Comparison of ENCODE assay signal across 8 mouse cellular contexts in the genomic region with DNA sequence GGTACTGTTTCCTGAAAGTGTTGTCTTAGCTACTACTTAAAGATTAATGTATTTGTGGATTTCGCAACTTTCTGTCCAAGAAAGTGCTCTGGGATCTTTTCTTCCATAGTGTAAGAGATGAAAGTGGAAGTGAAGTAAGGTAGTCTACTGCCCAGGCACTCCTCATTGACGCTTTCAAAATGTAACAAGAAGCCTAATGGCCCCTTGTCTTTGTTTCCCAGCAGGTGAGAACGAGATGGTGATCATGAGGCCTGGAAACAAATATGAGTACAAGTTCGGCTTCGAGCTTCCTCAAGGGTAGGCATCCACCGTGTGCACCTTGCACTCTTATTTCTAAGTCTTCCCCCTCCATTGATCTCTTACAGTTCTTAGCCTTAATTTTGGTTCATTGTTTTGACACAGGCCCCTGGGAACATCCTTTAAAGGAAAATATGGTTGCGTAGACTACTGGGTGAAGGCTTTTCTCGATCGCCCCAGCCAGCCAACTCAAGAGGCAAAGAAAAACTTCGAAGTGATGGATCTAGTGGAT. TPM values are rescaled to one million over a fixed set of nuclear protein-coding genes. Genes with fewer than 3 reads are reported as not detected.
DNase-seq lines count a peak whose midpoint lies in the region; ATAC-seq and TF ChIP-seq lines count a peak whose summit lies in the region.

No protein-coding gene starts in this region.

- peak overlapping the region; percentile 88 for H3K9ac ChIP-seq in ES-E14 (ENCODE audit: insufficient read depth, low read depth, low read length, poor library complexity, severe bottlenecking)
- H3K9ac ChIP-seq in heart, embryonic 14.5 days (ENCODE audit: low read length): peak overlapping the region; percentile 98
- H3K9ac ChIP-seq in liver, embryonic 13.5 days: peak overlapping the region; percentile 90

- H3K27me3 ChIP-seq in erythroblast, embryonic 14.5 days (ENCODE audit: control insufficient read depth): no peaks in the 10 kb centered on the region
- H3K27me3 ChIP-seq in heart, embryonic 14.5 days (ENCODE audit: control insufficient read depth, insufficient read depth, low read length): no peaks in the 10 kb centered on the region
- no peaks in the 10 kb centered on the region for H3K27me3 ChIP-seq in liver, embryonic 13.5 days

- H3K4me1 ChIP-seq in erythroblast, embryonic 14.5 days (ENCODE audit: control insufficient read depth): peaks cover 43% of the 10 kb centered on the region
- H3K4me1 ChIP-seq in ES-E14 (ENCODE audit: control insufficient read depth in 2 of 2, insufficient read depth in 2 of 2, low read length in 2 of 2, poor library complexity in 1 of 2): peaks cover 0 to 12% of the 10 kb centered on the region in 2 experiments; a peak in 3 of 4 replicates
- H3K4me1 ChIP-seq in heart, embryonic 14.5 days (ENCODE audit: control insufficient read depth in 2 of 2, insufficient read depth in 2 of 2, low read length in 2 of 2): peaks cover 14 to 33% of the 10 kb centered on the region in 2 experiments
- H3K4me1 ChIP-seq in liver, embryonic 13.5 days (replicated peaks): peaks cover 75% of the 10 kb centered on the region

- H3K27ac ChIP-seq in ES-E14 (ENCODE audit: insufficient read depth, low read depth, low read length, poor library complexity, severe bottlenecking): no peak overlapping the region
- H3K27ac ChIP-seq in heart, embryonic 14.5 days (replicated peaks in 1 of 2; ENCODE audit: control insufficient read depth in 1 of 2, insufficient read depth in 1 of 2, low read depth in 2 of 2, low read length in 2 of 2): peak overlapping the region; percentile 96 to 98
- H3K27ac ChIP-seq in liver, embryonic 13.5 days: peak overlapping the region; percentile 87

- in situ Hi-C loops in ES-E14 (cut with MboI; ENCODE audit: low sequenced_read_pairs in 2 of 2, unreplicated experiment in 2 of 2): no loop called here

- H3K9me3 ChIP-seq in erythroblast, embryonic 14.5 days (ENCODE audit: control insufficient read depth, low read length): no peaks in the 10 kb centered on the region
- H3K9me3 ChIP-seq in ES-E14 (ENCODE audit: control insufficient read depth, insufficient read depth, low read depth, low read length): no peaks in the 10 kb centered on the region
- no peaks in the 10 kb centered on the region for H3K9me3 ChIP-seq in heart, embryonic 14.5 days (ENCODE audit: control insufficient read depth, low read length)
- H3K9me3 ChIP-seq in liver, embryonic 13.5 days (replicated peaks): no peaks in the 10 kb centered on the region

- H3K36me3 ChIP-seq in erythroblast, embryonic 14.5 days (ENCODE audit: control insufficient read depth): peaks cover 35% of the 10 kb centered on the region
- peaks cover 28% of the 10 kb centered on the region for H3K36me3 ChIP-seq in ES-E14 (ENCODE audit: control insufficient read depth, insufficient read depth, low read length, poor library complexity, severe bottlenecking)
- peaks cover 33% of the 10 kb centered on the region for H3K36me3 ChIP-seq in heart, embryonic 14.5 days (ENCODE audit: control insufficient read depth, insufficient read depth, low read length)
- peaks cover 24% of the 10 kb centered on the region for H3K36me3 ChIP-seq in liver, embryonic 13.5 days

- H3K4me2 ChIP-seq in heart, embryonic 14.5 days (ENCODE audit: low read length): peak overlapping the region; percentile 85
- H3K4me2 ChIP-seq in liver, embryonic 13.5 days: peak overlapping the region; percentile 86

- ATAC-seq in erythroblast, adult 5-6 weeks (replicated peaks; ENCODE audit: low FRiP score, poor library complexity, severe bottlenecking): no peak
- no peak for ATAC-seq in heart, embryonic 14.5 days (ENCODE audit: insufficient number of reproducible peaks, insufficient read depth, low FRiP score, low read depth)
- ATAC-seq in liver, embryonic 13.5 days (ENCODE audit: low read depth): no peak

- peak overlapping the region; percentile 100 for H3K4me3 ChIP-seq in erythroblast, embryonic 14.5 days (replicated peaks)
- peak overlapping the region; percentile 60 to 89 for H3K4me3 ChIP-seq in ES-E14 (ENCODE audit: insufficient read depth in 1 of 2, low read depth in 1 of 2, low read length in 2 of 2, poor library complexity in 1 of 2, severe bottlenecking in 1 of 2)
- peak overlapping the region; percentile 76 to 94 for H3K4me3 ChIP-seq in heart, embryonic 14.5 days (ENCODE audit: control insufficient read depth in 1 of 2, insufficient read depth in 1 of 2, low read depth in 1 of 2, low read length in 2 of 2)
- H3K4me3 ChIP-seq in liver, embryonic 13.5 days (replicated peaks): peak overlapping the region; percentile 74

- no peak for DNase-seq in ES-E14 (ENCODE audit: low read depth, low spot score)
- no peak for DNase-seq in liver, embryonic 13.5 days
- DNase-seq in urinary bladder, adult 2 months (ENCODE audit: low spot score): no peak
- DNase-seq in left cerebral cortex, postnatal 36 days (ENCODE audit: low spot score in 2 of 2): no peak
- DNase-seq in cerebellum, adult 9-10 months: no peak

- 8% methylated on average over 10 of the region's 10 CpGs for WGBS in heart, embryonic 14.5 days
- WGBS in liver, embryonic 13.5 days (ENCODE audit: insufficient replicate concordance): 12% methylated on average over 10 of the region's 10 CpGs

- intact Hi-C loops in left cerebral cortex, postnatal 36 days (cut with DNase I): no loop called here

TF ChIP-seq in ES-E14, 5 proteins besides CTCF, POLR2A, EP300 and RAD21:
- no peak for TF ChIP-seq HCFC1 (IDR thresholded peaks at IDR 0.05; ENCODE audit: borderline replicate concordance, insufficient read depth, low read length)
- TF ChIP-seq ZNF384 (IDR thresholded peaks at IDR 0.05; ENCODE audit: low read depth, low read length): no peak
- TF ChIP-seq MAFK (IDR thresholded peaks at IDR 0.05; ENCODE audit: insufficient read depth, low read depth, low read length): no peak
- no peak for TF ChIP-seq CHD2 (IDR thresholded peaks at IDR 0.05; ENCODE audit: low read depth, low read length)
- TF ChIP-seq ZC3H11A (IDR thresholded peaks at IDR 0.05; ENCODE audit: borderline replicate concordance, low read depth, low read length): no peak

RNA-seq across cellular contexts. Expression of a gene that starts 1.0 kb away (rescaled TPM):
- 0.76 and 1.4 TPM in 2 replicates for polyA plus RNA-seq in erythroblast, embryonic 14.5 days (2012)
- total RNA-seq in erythroblast, adult 5-6 weeks (2015; ENCODE audit: low replicate concordance): 125 and 174 TPM in 2 replicates
- 113 and 122 TPM in 2 replicates for total RNA-seq in erythroblast, adult 5-6 weeks (2017; ENCODE audit: low replicate concordance)
- 128 and 161 TPM in 2 replicates for total RNA-seq in ES-E14 (2012; rRNA removed)
- 257 and 262 TPM in 2 replicates for polyA plus RNA-seq in heart, embryonic 14.5 days (2014; fragmentation: Nextera tagmentation; extraction: Ambion mirVana)
- 29.7 and 29.9 TPM in 2 replicates for polyA plus RNA-seq in liver, embryonic 13.5 days (2015; fragmentation: Nextera tagmentation; extraction: Ambion mirVana)
- 712 and 742 TPM in 2 replicates for polyA plus RNA-seq in urinary bladder, adult 2 months (2012; rRNA removed)
- total RNA-seq in left cerebral cortex, postnatal 36 days (2021): 10 to 100 TPM; 19.5 to 21.8 TPM

RNA-seq across cellular contexts. Expression of a gene that starts 18.1 kb away (rescaled TPM):
- polyA plus RNA-seq in erythroblast, embryonic 14.5 days (2012): not detected in 2 replicates
- total RNA-seq in erythroblast, adult 5-6 weeks (2015; ENCODE audit: low replicate concordance): not detected in 2 replicates
- not detected in 2 replicates for total RNA-seq in erythroblast, adult 5-6 weeks (2017; ENCODE audit: low replicate concordance)
- 1.8 and 2.0 TPM in 2 replicates for total RNA-seq in ES-E14 (2012; rRNA removed)
- 0.68 and 0.81 TPM in 2 replicates for polyA plus RNA-seq in heart, embryonic 14.5 days (2014; fragmentation: Nextera tagmentation; extraction: Ambion mirVana)
- 0.29 TPM in 1 of 2 replicates, not detected in the other for polyA plus RNA-seq in liver, embryonic 13.5 days (2015; fragmentation: Nextera tagmentation; extraction: Ambion mirVana)
- polyA plus RNA-seq in urinary bladder, adult 2 months (2012; rRNA removed): not detected in 2 replicates
- not detected for total RNA-seq in left cerebral cortex, postnatal 36 days (2021)

RNA-seq across cellular contexts. Expression of a gene that starts 33.8 kb away (rescaled TPM):
- polyA plus RNA-seq in erythroblast, embryonic 14.5 days (2012): not detected in 2 replicates
- total RNA-seq in erythroblast, adult 5-6 weeks (2015; ENCODE audit: low replicate concordance): not detected in 2 replicates
- total RNA-seq in erythroblast, adult 5-6 weeks (2017; ENCODE audit: low replicate concordance): 0.17 TPM in 1 of 2 replicates, not detected in the other
- 1.0 and 1.2 TPM in 2 replicates for total RNA-seq in ES-E14 (2012; rRNA removed)
- 10.8 and 11.7 TPM in 2 replicates for polyA plus RNA-seq in heart, embryonic 14.5 days (2014; fragmentation: Nextera tagmentation; extraction: Ambion mirVana)
- 1.3 and 1.7 TPM in 2 replicates for polyA plus RNA-seq in liver, embryonic 13.5 days (2015; fragmentation: Nextera tagmentation; extraction: Ambion mirVana)
- 0.09 and 0.11 TPM in 2 replicates for polyA plus RNA-seq in urinary bladder, adult 2 months (2012; rRNA removed)
- 1 to 10 TPM in 1 of 2 experiments, under 1 TPM in 1; 0.77 to 2.1 TPM for total RNA-seq in left cerebral cortex, postnatal 36 days (2021)

RNA-seq across cellular contexts. Expression of a gene that starts 35.2 kb away (rescaled TPM):
- 1.1 TPM in 2 replicates for polyA plus RNA-seq in erythroblast, embryonic 14.5 days (2012)
- 7.3 and 17.7 TPM in 2 replicates for total RNA-seq in erythroblast, adult 5-6 weeks (2015; ENCODE audit: low replicate concordance)
- total RNA-seq in erythroblast, adult 5-6 weeks (2017; ENCODE audit: low replicate concordance): 3.9 and 16.5 TPM in 2 replicates
- total RNA-seq in ES-E14 (2012; rRNA removed): 5.7 and 8.1 TPM in 2 replicates
- 25.5 and 28.7 TPM in 2 replicates for polyA plus RNA-seq in heart, embryonic 14.5 days (2014; fragmentation: Nextera tagmentation; extraction: Ambion mirVana)
- 13.0 and 13.5 TPM in 2 replicates for polyA plus RNA-seq in liver, embryonic 13.5 days (2015; fragmentation: Nextera tagmentation; extraction: Ambion mirVana)
- polyA plus RNA-seq in urinary bladder, adult 2 months (2012; rRNA removed): 44.4 and 59.0 TPM in 2 replicates
- 10 to 100 TPM; 22.5 to 29.9 TPM for total RNA-seq in left cerebral cortex, postnatal 36 days (2021)

RNA-seq across cellular contexts. Expression of a gene that starts 37.7 kb away (rescaled TPM):
- polyA plus RNA-seq in erythroblast, embryonic 14.5 days (2012): not detected in 2 replicates
- not detected in 2 replicates for total RNA-seq in erythroblast, adult 5-6 weeks (2015; ENCODE audit: low replicate concordance)
- total RNA-seq in erythroblast, adult 5-6 weeks (2017; ENCODE audit: low replicate concordance): not detected in 2 replicates
- 0.67 and 1.1 TPM in 2 replicates for total RNA-seq in ES-E14 (2012; rRNA removed)
- polyA plus RNA-seq in heart, embryonic 14.5 days (2014; fragmentation: Nextera tagmentation; extraction: Ambion mirVana): 8.4 and 8.5 TPM in 2 replicates
- 0.12 and 0.14 TPM in 2 replicates for polyA plus RNA-seq in liver, embryonic 13.5 days (2015; fragmentation: Nextera tagmentation; extraction: Ambion mirVana)
- polyA plus RNA-seq in urinary bladder, adult 2 months (2012; rRNA removed): 0.70 and 1.1 TPM in 2 replicates
- total RNA-seq in left cerebral cortex, postnatal 36 days (2021): 10 to 100 TPM; 68.9 to 75.7 TPM

Comparison
In these comparisons a context has a peak if more than half of its experiments do, and no peak if none do; other contexts are left out.
1. RNA of a gene that starts 1.0 kb away (polyA plus RNA-seq): 712 to 742 TPM in urinary bladder, adult 2 months, 257 to 262 TPM in heart, embryonic 14.5 days and 29.7 to 29.9 TPM in liver, embryonic 13.5 days; 0.76 to 1.4 TPM in erythroblast, embryonic 14.5 days; every median in the first group is over 10 times any median in the second.
2. Peak in every context shown above with its lines, with median percentiles within 50 percentile points of each other: H3K4me3 ChIP-seq and H3K9ac ChIP-seq.